Mouse (Mus musculus) skeletal muscle tissue, adult 2 months (tissue): ENCODE measurements at regions not wholly inside any gene's neighbourhood (a gene's known extent, or its start where the extent isn't known, plus 50 kb on each side); places are given as distances from the start of the nearest gene placed in this dataset.

Source experiments
- DNase-seq: peaks from one replicate; pipeline ENCODE4 v3.0.0-alpha.2; 2012; ENCODE audit warnings: low read depth, low spot score

DNA sequence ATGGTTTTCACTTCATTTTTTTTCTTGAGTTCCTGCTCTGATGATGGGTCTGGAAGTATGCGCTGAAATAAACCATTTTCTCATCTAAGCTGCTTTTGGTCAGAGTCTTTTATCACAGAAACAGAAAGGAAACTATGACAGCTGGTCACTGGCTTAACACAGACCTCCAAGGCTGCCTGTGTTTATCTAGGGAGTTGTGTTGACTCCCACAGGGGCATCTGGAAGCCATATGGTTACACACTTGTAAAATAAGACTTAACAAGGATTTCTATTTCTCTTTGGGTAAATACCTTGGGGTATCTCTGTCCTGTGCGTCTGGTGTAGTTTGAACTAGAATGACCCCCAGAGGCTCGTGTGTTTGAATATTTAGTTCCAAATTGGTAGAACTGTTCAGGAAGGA is 315.5 kb upstream of the Kazn start:
- no peak for DNase-seq

DNA sequence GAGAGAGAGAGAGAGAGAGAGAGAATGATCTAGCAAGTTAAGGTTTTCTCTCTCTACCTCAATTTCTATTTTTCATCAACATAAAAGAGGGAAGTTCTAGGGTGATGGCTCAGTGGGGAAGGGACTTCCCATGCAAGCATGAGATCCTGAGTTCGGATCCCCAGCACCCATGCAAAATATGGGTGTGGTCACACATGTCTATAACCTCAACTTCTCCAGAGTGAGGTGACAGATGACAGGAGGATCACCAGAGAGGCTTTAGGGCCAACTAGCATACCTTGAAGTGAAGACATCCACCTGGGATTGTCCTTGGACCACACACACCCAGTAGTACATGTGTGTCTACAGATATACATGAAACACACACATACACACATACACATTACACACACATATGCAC is 306.7 kb upstream of the Kazn start:
- DNase-seq = no peak

DNA sequence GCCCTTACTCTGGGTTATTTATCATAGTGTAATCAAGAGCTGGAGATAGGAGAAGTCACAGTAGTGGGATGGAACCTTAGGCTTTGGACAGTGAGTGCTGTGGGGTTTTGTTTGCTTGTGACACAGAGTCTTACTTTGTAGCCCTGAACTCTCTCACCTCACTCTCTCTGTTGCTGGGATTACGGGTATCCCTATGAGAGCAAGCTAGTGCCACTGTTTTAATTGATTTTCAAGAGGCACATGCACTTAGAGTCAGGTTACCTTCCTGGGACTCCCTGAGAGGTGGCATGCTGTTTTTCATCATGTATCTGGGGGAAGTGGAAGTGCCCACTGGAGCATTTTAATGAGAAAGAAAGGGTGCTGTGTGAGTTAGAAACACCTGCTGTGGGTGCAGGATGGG is 306.0 kb upstream of the Kazn start:
- no peak for DNase-seq

DNA sequence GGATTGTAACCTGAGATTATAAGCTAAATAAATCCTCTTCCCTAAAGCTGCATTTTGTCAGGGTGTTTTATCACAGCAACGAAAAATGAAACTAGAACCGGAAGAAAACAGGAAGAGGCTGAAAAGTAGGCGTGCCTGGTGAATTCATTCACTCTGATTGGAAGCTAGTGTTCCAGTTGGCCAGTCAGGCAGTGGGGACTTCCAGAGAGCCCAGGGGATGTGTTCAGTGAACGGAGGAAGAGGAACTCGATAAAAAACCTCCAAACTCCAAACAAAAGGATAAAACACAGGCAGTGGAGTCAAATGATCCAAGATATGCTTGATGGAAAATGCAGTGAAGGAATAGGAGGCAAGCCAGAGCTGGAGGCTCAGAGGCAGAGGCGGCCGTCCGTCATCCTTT is 305.5 kb upstream of the Kazn start:
- peak; percentile 19 for DNase-seq

DNA sequence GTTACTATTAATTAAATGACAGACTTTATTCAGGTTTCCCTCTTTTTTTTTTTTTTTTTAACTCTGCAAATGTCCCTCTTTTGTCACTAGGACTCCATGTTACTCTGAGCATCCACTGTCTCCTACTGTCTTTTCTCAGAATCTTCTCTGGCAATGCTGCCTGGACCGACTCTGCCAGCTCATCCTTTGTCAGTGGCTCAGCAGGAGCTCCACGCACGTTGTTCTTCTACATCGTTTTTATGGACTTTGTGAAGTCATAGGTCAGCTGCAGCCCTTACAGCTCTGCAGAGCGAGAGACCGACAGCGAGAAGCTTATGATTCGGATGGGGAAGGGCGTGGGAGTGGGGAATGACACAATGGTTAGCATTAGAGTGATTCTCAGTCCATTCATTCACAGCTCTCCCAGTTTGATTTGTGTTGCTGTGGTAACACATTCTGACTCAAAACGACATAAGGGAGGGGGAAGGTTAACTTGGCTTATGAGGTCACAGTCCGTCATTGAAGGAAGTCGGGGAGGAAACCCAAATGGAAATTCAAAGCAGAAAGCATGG is 300.1 kb upstream of the Kazn start:
- DNase-seq = no peak

DNA sequence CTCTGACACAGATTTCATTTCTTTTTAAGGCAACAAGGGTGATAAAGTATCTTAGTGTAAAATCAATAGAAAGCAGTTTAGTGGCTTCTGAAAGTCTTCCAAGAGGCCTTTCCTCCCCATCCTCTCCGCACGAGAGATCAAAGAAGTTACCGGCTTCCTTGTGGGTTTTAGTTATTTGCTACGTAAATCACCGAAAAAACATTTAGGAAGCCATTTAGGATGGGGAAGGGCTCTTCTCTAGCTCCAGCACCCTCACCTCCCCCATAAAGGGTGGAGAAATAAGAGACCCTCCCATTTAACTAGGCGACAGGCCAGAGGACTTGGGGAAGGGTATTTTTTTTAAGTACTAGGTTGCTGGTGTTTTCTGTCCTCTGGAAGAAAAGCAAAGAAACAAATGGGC is 287.9 kb upstream of the Kazn start:
- DNase-seq = no peak

DNA sequence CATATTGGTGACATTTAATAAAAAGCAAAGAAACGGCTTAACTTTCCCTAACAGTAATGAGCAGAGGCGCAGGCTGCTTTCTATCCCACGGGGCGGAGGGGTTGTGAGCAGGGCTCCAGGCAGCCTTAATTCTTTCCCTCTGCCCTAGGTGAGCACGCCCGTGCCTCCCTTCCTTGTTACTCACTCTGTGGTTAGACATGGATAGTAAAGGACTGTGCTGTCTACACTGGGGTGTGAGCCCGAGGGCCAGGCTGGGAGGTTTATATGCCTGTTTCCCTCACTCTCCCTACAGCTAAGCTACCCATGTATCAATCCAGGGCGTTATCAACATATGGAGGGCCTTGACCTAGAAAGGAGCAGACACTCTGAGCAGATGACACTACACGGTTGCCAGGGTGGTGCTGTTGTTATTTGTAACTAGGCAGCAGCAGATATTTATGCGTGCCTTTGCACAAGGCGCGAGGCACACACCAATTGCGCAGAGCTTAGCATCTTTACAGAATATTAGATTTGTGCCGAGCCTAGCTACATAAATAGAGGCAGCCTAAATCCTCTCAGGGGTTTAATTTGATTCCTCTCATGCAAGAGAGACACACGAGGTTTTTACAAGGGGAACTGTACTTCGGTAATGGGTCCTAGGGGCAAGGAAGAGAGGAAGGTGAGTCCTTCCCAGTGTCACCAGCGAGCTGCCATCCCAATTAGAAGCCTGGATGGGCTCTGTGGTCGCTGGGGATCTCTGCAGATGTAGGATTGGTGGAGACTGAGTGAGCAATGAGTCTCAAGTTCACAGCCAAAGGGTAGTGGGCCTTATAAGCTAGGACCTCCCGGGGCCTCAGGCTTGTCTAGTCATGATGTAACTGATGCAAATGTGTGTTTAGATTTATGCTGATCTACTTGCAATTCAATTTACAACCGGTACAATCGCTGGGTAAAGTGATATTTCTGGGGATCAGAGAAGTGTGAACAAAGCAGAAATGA is 278.6 kb upstream of the Kazn start:
- no peak for DNase-seq

DNA sequence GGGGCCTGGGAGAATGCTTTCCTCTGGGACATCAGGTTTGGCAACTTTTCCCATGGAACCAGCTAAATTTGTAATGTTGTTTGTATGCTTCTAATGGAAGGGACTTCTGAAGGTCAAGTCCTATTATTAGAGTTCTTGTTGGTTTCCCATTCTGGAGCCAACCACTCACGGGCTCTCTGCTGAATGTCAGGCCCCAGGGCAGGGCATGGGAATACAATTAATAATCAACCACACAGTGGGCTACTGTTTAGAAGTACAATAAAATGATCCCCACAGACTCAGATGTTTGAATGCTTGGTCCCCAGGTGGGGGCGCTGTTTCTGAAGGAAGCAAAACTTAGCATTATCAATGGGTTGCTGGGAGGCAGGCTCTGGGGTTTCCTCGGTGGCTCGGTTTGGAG is 275.6 kb upstream of the Kazn start:
- no peak for DNase-seq

DNA sequence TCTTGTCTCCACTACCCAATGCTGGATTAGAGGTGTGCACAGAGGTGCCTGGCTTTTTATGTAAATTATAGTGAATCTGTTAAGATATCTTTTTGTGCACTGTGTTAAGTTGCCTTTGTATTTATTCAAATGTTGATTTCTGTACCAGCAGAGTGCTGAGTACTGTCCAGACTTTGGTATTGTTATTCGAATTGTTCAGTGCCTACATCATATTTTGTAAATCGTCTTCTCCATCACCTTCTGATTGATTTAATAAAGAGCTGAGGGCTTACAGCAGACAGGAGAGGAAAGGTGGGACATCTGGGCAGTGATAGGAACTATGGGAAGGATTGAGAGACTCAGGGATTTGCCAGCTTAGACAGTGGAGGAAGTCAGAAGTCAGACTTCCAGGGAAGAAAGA is 270.2 kb upstream of the Kazn start:
- DNase-seq = no peak

DNA sequence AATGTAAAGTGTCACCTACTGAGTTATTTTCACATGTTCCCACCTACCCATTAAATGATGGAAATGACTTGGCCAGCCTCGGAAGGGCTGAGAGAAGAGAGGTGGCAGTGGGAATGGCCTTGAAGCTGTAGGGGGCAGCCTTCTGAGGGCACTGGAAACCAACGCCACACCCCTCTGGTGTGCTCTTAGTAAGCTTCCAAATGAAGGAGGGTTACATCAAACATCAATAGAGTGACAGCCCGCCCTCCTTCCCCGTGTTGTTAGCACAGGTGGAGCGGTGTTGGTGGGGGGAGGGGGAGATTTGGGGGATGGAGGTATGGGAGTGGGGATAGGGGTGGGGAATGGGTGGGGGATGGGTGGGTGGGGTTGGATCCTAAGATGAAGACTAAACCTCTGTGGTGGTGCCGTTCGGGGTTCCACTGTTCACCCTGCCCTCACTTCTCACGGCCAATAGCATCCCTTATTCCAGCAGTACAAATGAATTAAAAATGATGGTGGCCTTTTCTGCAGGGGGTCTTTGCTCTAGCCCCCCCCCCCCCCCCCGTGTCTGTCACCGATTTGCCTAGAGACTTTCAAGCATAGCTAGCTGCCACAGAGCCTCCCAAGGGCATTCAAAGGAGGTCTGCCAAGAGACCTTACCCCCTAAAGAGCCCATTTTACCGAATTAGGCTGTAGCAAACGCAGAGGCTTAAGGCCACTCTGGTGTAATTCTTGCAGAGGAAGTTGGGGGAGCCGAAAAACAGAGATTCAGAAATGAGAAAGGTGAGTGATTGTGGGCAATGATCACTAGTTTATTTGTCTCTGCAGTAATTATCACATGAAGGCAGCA is 267.4 kb upstream of the Kazn start:
- no peak for DNase-seq

DNA sequence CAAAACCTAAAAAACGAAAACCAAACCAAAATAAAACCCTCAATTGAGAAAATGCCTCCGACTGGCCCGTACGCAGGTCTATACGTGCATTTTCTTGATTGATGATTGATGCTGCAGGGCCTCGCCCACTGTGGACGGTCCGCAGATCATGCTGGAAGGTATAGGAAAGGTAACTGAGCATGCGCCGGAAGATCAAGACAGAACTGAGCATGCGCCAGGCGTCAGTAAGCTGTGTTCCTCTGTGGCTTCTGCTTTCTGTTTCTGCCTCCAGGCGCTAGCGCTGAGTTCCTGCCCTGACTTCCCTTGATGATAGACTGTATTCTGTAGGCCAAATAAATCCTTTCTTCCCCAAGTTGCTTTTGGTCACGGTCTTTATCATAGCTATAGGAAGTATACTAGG is 264.6 kb upstream of the Kazn start:
- DNase-seq = no peak

DNA sequence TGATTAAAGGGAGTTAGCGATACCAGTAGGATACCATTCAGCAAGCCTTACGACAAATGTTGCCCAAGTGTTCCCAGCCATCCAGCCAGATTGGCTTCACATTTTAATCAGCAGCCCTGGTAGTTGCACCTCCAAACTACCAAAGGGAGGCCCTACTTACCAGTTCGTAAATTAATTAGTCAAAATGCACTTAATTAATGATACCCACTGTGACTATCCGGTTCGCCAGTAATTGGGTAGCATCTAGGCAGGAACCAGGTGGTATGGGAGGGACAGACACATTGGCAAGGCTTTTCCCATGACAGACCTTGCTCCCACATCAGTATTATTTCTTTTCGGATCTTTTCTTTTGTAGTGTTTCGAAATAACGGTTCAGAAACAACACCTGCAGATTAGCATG is 262.0 kb upstream of the Kazn start:
- DNase-seq = no peak

DNA sequence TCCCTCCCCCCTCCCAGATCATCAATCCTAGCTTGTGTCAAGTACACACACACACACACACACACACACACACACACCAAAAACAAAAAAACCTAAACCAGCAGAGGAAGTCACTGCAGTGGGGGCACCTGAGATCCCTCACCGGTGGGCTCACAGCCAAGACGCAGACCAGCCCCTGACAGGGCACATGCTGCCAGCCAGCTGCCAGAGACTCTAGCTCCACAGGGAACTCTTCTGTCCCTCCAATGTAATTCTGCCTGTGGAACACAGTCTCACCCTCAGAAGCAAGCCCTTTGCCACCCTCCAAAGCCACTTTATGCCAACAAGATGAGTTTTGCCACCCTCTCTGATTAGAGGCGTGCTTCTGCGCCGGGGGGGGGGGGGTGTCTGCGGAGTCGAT is 261.3 kb upstream of the Kazn start:
- no peak for DNase-seq

DNA sequence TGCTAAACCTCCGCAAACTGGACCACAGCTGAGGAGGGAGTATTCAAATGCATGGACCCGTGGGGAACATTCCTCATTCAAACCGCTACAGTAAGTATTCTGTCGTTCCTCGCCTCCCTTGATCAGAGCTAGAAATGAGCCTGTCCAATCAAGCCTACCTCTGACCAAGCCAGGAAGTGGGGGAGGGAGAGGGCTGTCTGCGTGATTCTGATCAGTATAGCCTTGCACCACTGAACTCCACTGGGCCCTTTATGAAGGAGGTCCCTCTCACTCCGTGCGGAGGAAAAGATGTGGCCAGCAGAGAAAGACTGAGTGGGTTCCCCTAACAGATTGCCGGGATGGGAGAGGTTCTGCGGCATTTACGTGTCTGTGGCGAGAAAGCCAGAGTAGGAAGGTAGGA is 257.4 kb upstream of the Kazn start:
- DNase-seq = no peak

DNA sequence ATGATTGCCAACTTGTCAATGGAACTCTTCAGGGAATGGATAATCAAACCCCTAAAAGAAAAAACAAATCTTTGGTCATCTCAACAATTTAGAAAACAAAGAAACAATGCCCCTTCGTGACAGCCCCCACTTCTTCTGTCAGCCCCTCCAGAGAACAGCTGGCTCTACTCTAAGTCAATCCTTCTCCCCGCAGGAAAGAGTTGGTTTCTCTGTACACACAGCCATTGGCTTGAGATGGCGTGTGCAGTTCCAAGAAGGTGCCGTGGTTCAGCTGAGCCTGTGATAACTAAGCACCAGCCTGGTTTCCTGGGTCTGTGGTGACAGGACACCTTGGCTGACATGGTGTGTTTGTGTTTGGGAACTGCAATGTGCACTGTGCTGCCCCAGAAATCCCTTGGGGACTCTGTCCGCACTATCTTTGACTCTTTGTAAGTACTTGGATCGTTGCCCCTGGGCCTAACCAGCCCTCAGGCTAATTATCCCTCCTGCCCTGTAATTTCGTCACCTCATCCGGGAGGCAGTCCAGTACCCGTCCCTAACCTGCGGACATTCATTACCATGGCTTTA is 253.8 kb upstream of the Kazn start:
- DNase-seq = no peak

DNA sequence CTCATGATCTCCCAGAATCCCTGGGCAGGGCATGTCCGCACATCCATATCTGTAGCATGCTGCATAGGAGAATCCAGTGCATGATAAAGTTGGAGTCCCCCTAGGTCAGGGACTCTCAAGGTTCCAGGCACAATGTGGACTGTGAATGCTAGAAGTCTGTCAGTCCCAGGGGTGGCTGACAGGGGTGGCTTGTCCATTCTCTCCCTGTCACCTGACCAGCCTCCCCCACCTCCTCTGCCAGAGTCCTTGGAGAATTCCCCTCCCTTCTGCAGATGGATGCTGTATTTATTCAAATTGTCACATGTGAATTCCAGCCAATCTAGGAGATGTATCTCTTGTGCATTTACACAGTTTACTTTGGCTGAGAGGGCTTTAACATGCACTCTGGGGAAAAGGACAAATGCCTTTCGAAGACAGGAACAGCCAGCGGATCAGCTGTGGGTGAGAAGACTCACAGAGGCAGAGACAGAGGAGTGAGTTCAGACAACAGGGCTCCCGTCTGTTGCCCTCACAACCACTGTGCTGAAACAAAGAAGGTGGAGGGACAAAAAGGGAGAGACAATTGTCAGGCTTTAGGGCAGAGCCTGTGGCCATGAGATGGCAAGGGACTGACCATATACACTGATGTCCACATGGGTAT is 246.7 kb upstream of the Kazn start:
- DNase-seq = no peak

DNA sequence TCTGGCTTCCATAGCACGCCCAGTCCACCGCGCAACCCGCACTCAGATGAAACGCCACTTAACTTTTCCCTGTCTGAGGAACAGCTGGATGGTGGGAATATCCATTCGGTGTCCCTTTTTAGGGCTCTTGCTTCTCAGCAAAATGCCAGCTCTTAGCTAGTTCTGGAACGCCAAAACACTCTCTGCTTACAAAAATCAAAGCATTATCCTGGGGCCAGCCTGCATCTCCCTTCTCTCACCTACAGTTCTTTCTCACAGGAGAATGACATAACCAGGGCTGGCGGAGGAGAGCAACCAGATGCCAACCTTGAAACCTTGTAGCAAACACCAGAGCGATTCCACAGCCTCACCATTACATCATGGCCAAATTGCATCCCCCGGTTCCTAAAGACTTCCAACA is 236.4 kb upstream of the Kazn start:
- DNase-seq = no peak

DNA sequence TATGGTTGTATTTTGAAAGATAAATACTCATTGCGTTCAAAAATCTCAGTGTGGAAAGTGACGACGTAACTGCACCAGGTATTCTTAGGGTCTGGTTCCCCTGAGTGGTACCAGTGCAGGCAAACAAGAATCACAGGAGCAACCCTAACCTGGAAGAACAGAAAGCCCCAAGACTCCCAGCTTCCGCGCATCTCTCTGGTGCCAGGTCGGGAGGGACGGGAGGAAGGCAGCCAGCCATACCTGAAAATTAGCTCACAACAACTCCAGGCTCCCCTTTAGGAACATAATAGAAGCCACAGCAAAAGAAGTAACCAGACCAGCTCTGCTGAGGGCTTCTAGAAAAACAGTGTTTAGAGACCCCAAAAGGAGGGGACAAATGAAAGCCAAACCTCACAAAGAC is 235.4 kb upstream of the Kazn start:
- DNase-seq = no peak

DNA sequence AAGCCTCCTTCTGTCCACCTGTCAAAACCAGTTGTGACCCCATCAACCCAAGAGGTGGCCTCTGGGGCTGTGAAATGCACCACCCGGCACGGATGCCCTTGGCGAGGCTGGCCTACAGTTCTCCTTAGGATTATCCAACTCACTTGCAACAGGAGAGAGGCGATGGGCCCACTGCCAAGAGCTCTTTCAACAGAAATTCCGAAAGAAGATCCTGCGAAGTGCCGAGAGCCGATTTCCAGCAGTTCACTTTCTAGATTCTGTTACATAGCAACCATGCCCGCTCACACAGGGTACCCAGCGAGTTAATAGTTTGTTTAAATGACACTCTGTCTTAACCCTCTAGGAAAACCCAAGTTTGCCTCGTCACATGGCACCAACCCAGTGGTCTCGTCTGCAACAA is 234.8 kb upstream of the Kazn start:
- no peak for DNase-seq

DNA sequence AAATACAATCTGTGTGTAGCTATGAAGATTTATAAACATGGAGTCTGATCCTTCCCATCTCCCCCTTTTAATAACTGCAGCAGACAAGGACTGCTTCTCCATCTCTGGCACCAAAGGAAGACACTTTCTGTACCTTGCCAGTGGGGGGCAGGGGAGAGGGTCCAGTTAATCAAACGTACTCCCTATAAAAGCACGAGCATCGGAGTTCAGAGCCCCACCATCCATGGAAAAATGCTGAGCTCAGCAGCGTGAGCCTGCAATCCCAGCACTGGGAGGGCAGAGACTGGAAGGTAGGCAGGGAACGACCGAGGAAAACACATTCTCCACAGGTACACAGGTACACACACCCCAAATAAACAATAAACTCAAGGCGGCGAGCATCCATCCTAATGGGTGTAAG is 234.1 kb upstream of the Kazn start:
- no peak for DNase-seq

DNA sequence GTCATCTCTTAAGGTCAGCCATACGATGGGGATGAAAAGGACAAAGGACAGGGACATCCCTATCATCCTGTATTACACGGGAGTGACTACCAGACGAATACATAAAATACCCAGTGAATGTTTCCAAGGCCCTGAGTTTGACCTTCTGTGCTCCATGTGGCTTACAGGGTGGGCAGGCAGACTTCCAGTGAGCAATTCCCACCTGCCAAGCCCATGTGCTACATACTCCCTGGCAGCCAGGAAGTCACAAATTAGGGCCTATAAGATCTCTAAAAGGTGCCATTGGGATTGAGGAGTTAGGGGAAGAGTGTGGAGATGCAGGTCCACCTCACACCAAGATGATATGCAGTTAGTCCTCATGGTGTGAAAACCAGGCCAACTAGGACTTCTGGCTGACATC is 233.1 kb upstream of the Kazn start:
- DNase-seq = no peak

DNA sequence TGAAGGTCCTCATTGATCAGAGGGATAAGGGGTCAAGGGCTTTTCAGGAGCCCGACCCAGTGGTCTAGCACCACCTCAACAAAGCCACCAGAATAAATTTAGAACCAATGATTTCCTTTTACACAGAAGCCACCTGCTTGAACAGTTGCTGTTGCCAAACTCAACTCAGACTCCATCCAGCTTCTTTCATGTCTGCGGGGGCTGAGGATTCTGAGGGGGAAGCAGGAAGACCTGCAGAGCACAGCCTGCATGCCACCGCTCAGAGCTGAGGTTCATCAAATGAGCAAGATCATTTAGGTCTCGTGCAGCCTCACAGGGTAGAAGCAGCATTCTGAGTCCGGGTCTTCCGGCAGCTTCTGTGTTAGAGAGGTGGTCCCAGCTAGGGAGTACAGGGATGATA is 231.6 kb upstream of the Kazn start:
- DNase-seq = no peak
